Mouse (Mus musculus): ENCODE measurements around the gene Rimklb. TPM values are rescaled to one million over a fixed set of nuclear protein-coding genes. Genes with fewer than 3 reads are reported as not detected.

Rimklb gene
- polyA plus RNA-seq, 1 experiment, result not detected

- H3K27ac ChIP-seq (ENCODE audit: insufficient read depth, low read depth, low read length), result no peak overlapping the region
- no peaks in the 10 kb centered on the region for H3K4me1 ChIP-seq (ENCODE audit: control insufficient read depth, insufficient read depth, low read length)
- TF ChIP-seq CTCF (IDR thresholded peaks at IDR 0.05; ENCODE audit: insufficient read depth, low read depth, low read length) (no peak), POLR2A (IDR thresholded peaks at IDR 0.05; ENCODE audit: insufficient read depth, low read depth, low read length) (no peak)
- 70% methylated on average over 12 of the region's 12 CpGs for WGBS
- H3K4me3 ChIP-seq (ENCODE audit: insufficient read depth, low read depth, low read length), result no peak overlapping the region
These were observed 14.6 kb upstream of the Rimklb start for GRCm38 (mm10) chr6:122512914-122513878.

- Histone ChIP-seq H3K4me1 (ENCODE audit: control insufficient read depth, insufficient read depth, low read length) (no peaks in the 10 kb centered on the region), H3K27ac (ENCODE audit: insufficient read depth, low read depth, low read length) (no peak overlapping the region), H3K4me3 (ENCODE audit: insufficient read depth, low read depth, low read length) (no peak overlapping the region)
- 86% methylated on average over 8 of the region's 8 CpGs for WGBS
- TF ChIP-seq POLR2A (IDR thresholded peaks at IDR 0.05; ENCODE audit: insufficient read depth, low read depth, low read length), result no peak
- no peak for TF ChIP-seq CTCF (IDR thresholded peaks at IDR 0.05; ENCODE audit: insufficient read depth, low read depth, low read length)
These were observed 9.9 kb upstream of the Rimklb start for GRCm38 (mm10) chr6:122508494-122508893.

GRCm38 (mm10) chr6:122505545-122505944, 7.0 kb upstream of the Rimklb start, which contains the start of gene Mfap5:
Mfap5 (plus strand) TSS chr6:122505845.
- H3K4me1 ChIP-seq (ENCODE audit: control insufficient read depth, insufficient read depth, low read length), result no peaks in the 10 kb centered on the region
- WGBS, result 90% methylated on average over 3 of the region's 3 CpGs
- TF ChIP-seq POLR2A (IDR thresholded peaks at IDR 0.05; ENCODE audit: insufficient read depth, low read depth, low read length), result no peak
- no peak for TF ChIP-seq CTCF (IDR thresholded peaks at IDR 0.05; ENCODE audit: insufficient read depth, low read depth, low read length)
- no peak within 1 kb of the TSS for H3K4me3 ChIP-seq (ENCODE audit: insufficient read depth, low read depth, low read length)
- no peak within 1 kb of the TSS for H3K27ac ChIP-seq (ENCODE audit: insufficient read depth, low read depth, low read length)

- Histone ChIP-seq H3K4me1 (ENCODE audit: control insufficient read depth, insufficient read depth, low read length) (no peaks in the 10 kb centered on the region), H3K4me3 (ENCODE audit: insufficient read depth, low read depth, low read length) (no peak overlapping the region), H3K27ac (ENCODE audit: insufficient read depth, low read depth, low read length) (no peak overlapping the region)
- no peak for TF ChIP-seq POLR2A (IDR thresholded peaks at IDR 0.05; ENCODE audit: insufficient read depth, low read depth, low read length)
- no peak for TF ChIP-seq CTCF (IDR thresholded peaks at IDR 0.05; ENCODE audit: insufficient read depth, low read depth, low read length)
- WGBS, result 78% methylated on average over 4 of the region's 4 CpGs
These were observed 6.5 kb upstream of the Rimklb start for GRCm38 (mm10) chr6:122505041-122505440.

- Histone ChIP-seq H3K4me3 (ENCODE audit: insufficient read depth, low read depth, low read length) (no peak overlapping the region), H3K27ac (ENCODE audit: insufficient read depth, low read depth, low read length) (no peak overlapping the region), H3K4me1 (ENCODE audit: control insufficient read depth, insufficient read depth, low read length) (no peaks in the 10 kb centered on the region)
- WGBS, result 30% methylated on average over 5 of the region's 5 CpGs
- TF ChIP-seq CTCF (IDR thresholded peaks at IDR 0.05; ENCODE audit: insufficient read depth, low read depth, low read length), result no peak
- TF ChIP-seq POLR2A (IDR thresholded peaks at IDR 0.05; ENCODE audit: insufficient read depth, low read depth, low read length), result no peak
These were observed 2.1 kb downstream of the Rimklb start for GRCm38 (mm10) chr6:122496501-122496900.

- TF ChIP-seq CTCF (IDR thresholded peaks at IDR 0.05; ENCODE audit: insufficient read depth, low read depth, low read length), result no peak
- TF ChIP-seq POLR2A (IDR thresholded peaks at IDR 0.05; ENCODE audit: insufficient read depth, low read depth, low read length), result no peak
These were observed 3.3 kb downstream of the Rimklb start for GRCm38 (mm10) chr6:122495082-122495881.

GRCm38 (mm10) chr6:122493799-122494472, 4.6 kb downstream of the Rimklb start:
- WGBS, result 56% methylated on average over 6 of the region's 6 CpGs
- TF ChIP-seq POLR2A (IDR thresholded peaks at IDR 0.05; ENCODE audit: insufficient read depth, low read depth, low read length), result no peak
- TF ChIP-seq CTCF (IDR thresholded peaks at IDR 0.05; ENCODE audit: insufficient read depth, low read depth, low read length), result no peak
- Histone ChIP-seq H3K27ac (ENCODE audit: insufficient read depth, low read depth, low read length) (no peak overlapping the region), H3K4me3 (ENCODE audit: insufficient read depth, low read depth, low read length) (no peak overlapping the region), H3K4me1 (ENCODE audit: control insufficient read depth, insufficient read depth, low read length) (no peaks in the 10 kb centered on the region)

More at GRCm38 (mm10) chr6:122495082-122495881, 3.3 kb downstream of the Rimklb start:
- 26% methylated on average over 21 of the region's 21 CpGs for WGBS
- 0 out of 2 replicates have a peak overlapping the region, but pooled peaks have one; percentile 34 for H3K27ac ChIP-seq (ENCODE audit: insufficient read depth, low read depth, low read length)
- no peak overlapping the region for H3K4me3 ChIP-seq (ENCODE audit: insufficient read depth, low read depth, low read length)
- H3K4me1 ChIP-seq (ENCODE audit: control insufficient read depth, insufficient read depth, low read length), result no peaks in the 10 kb centered on the region

GRCm38 (mm10) chr6:122492479-122492878, 6.1 kb downstream of the Rimklb start:
- no peak for TF ChIP-seq POLR2A (IDR thresholded peaks at IDR 0.05; ENCODE audit: insufficient read depth, low read depth, low read length)
- no peak for TF ChIP-seq CTCF (IDR thresholded peaks at IDR 0.05; ENCODE audit: insufficient read depth, low read depth, low read length)
- Histone ChIP-seq H3K4me3 (ENCODE audit: insufficient read depth, low read depth, low read length) (no peak overlapping the region), H3K4me1 (ENCODE audit: control insufficient read depth, insufficient read depth, low read length) (no peaks in the 10 kb centered on the region), H3K27ac (ENCODE audit: insufficient read depth, low read depth, low read length) (no peak overlapping the region)
- 72% methylated on average over 6 of the region's 6 CpGs for WGBS
